Mouse (Mus musculus) C2C12 (cell line): ENCODE measurements around the gene Nfib. TPM values are rescaled to one million over a fixed set of nuclear protein-coding genes. Genes with fewer than 3 reads are reported as not detected.

Experiments used
- H3K27me3 ChIP-seq: one replicate; pipeline ENCODE4 v1.6.1; 2011; ENCODE audit not compliant: control insufficient read depth, insufficient read depth, insufficient read length
- H3K36me3 ChIP-seq: one replicate; pipeline ENCODE4 v1.6.1; 2011; ENCODE audit not compliant: control insufficient read depth, insufficient read depth
- H3K4me3 ChIP-seq: one replicate; pipeline ENCODE4 v1.5.1; 2011; ENCODE audit warnings: mild to moderate bottlenecking, control low read depth; ENCODE audit not compliant: poor library complexity, insufficient read depth, severe bottlenecking
- H3K79me2 ChIP-seq: one replicate; pipeline ENCODE4 v1.6.1; 2011; ENCODE audit not compliant: control insufficient read depth, insufficient read depth
- H3K79me3 ChIP-seq: one replicate; pipeline ENCODE4 v1.6.1; 2011; ENCODE audit warnings: low read depth, control low read depth
- H3ac ChIP-seq: one replicate; pipeline ENCODE3; 2011; ENCODE audit warnings: low read depth; ENCODE audit not compliant: control insufficient read depth, insufficient read length
- CEBPB ChIP-seq: IDR thresholded peaks from one replicate; pipeline ENCODE4 v1.6.1; 2011; ENCODE audit warnings: low read depth, mild to moderate bottlenecking, control low read depth, moderate library complexity
- CTCF ChIP-seq: IDR thresholded peaks from one replicate; pipeline ENCODE4 v1.5.1; 2011; ENCODE audit not compliant: control insufficient read depth, insufficient read depth, insufficient read length
- FOSL1 ChIP-seq: IDR thresholded peaks from one replicate; pipeline ENCODE4 v1.8.0; 2011; ENCODE audit warnings: mild to moderate bottlenecking, low read length; ENCODE audit not compliant: poor library complexity, insufficient read depth, severe bottlenecking
- MAX ChIP-seq: IDR thresholded peaks from one replicate; pipeline ENCODE4 v1.6.1; 2011; ENCODE audit warnings: mild to moderate bottlenecking, control low read depth
- MYOD1 ChIP-seq: IDR thresholded peaks from one replicate; pipeline ENCODE4 v1.6.1; 2011; ENCODE audit warnings: low read depth; ENCODE audit not compliant: control insufficient read depth, insufficient read length
- MYOG ChIP-seq: IDR thresholded peaks from one replicate; pipeline ENCODE4 v1.6.1; 2011; ENCODE audit not compliant: control insufficient read depth, insufficient read length; ENCODE audit errors: extremely low read depth
- USF1 ChIP-seq: IDR thresholded peaks from one replicate; pipeline ENCODE4 v1.6.1; 2011; ENCODE audit warnings: low read depth, mild to moderate bottlenecking, control low read depth, moderate library complexity
- polyA plus RNA-seq: library from polyadenylated mRNA; unstranded; fragments of >200 nt; fragmentation: generic; extraction: Trizol; gene quantifications from one replicate; pipeline ENCODE4 v1.2.1, GENCODE M21; 2012; ENCODE audit warnings: missing spikeins

Gene Nfib
- polyA plus RNA-seq, 1 experiment = 5.1 TPM

GRCm38 (mm10) chr4:82433926-82434705 lies 271.4 kb downstream of the Nfib start:
- Histone ChIP-seq H3K36me3 (no peaks in the 10 kb centered on the region), H3K27me3 (no peaks in the 10 kb centered on the region), H3K4me3 (no peak overlapping the region), H3ac (no peak overlapping the region), H3K79me2 (peaks cover 91% of the 10 kb centered on the region), H3K79me3 (peaks cover 37% of the 10 kb centered on the region)
- no peak for TF ChIP-seq FOSL1
- TF ChIP-seq CEBPB = no peak
- no peak for TF ChIP-seq CTCF
- TF ChIP-seq USF1 = no peak
- TF ChIP-seq MYOD1 = no peak
- TF ChIP-seq MAX = no peak

DNA sequence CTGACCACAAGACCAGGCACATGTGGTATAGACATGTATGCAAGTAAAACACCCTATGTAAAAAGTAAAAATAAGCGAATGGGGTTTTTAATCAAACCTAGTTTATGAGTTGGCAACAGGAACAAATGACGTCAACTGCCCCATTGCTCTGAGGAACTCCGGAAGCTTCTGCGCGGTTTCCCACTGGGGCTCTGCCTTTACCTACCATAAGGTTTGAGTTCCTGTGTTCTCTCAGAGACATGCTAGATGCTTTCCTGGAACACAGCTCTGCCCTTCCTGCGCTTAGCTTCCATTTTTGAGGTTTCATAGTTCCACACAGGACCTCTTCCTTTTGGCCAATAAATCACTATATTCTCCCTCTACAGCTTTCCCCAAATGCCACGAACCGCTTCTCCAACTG lies 273.7 kb downstream of the Nfib start:
- peaks cover 86% of the 10 kb centered on the region for H3K79me2 ChIP-seq
- H3ac ChIP-seq = no peak overlapping the region
- H3K36me3 ChIP-seq = no peaks in the 10 kb centered on the region
- H3K27me3 ChIP-seq = no peaks in the 10 kb centered on the region
- H3K4me3 ChIP-seq = no peak overlapping the region
- peaks cover 32% of the 10 kb centered on the region for H3K79me3 ChIP-seq
- TF ChIP-seq MYOD1 (no peak), CEBPB (no peak), USF1 (no peak), MAX (no peak)

- no peak for TF ChIP-seq FOSL1
- TF ChIP-seq MYOD1 = no peak
- TF ChIP-seq USF1 = no peak
- TF ChIP-seq CEBPB = no peak
- no peak for TF ChIP-seq MYOG
- TF ChIP-seq CTCF = no peak
- TF ChIP-seq MAX = no peak
Observed at GRCm38 (mm10) chr4:82430802-82431201, 274.7 kb downstream of the Nfib start.

DNA sequence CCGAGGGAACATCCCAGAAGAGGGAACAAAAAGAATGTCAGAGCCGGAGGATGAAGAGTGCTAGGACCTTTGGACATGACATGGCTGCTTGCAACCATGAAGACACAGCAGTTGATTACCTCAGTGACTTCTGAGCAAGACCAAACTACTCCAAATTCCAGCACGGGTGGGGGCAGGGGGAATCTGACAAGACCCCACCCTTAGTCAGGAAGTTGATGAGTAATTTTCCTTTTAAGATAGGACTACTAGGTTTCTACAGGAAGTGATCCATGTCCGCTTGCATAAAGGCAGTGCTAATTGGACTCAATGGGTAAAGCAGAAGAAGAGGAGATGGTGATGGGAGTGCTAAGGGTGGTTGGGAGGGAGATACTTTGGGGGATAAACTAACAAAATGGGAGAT lies 279.3 kb downstream of the Nfib start:
- TF ChIP-seq FOSL1 = no peak
- no peak for TF ChIP-seq CEBPB
- TF ChIP-seq MYOG = no peak
- no peak for TF ChIP-seq MYOD1
- TF ChIP-seq USF1 = no peak
- TF ChIP-seq CTCF = no peak
- no peak for TF ChIP-seq MAX
- no peaks in the 10 kb centered on the region for H3K27me3 ChIP-seq
- no peaks in the 10 kb centered on the region for H3K36me3 ChIP-seq
- H3K4me3 ChIP-seq = no peak overlapping the region
- H3K79me3 ChIP-seq = peaks cover 16% of the 10 kb centered on the region
- peaks cover 76% of the 10 kb centered on the region for H3K79me2 ChIP-seq
- no peak overlapping the region for H3ac ChIP-seq

More at GRCm38 (mm10) chr4:82430802-82431201, 274.7 kb downstream of the Nfib start:
- Histone ChIP-seq H3K79me3 (peaks cover 38% of the 10 kb centered on the region), H3K27me3 (no peaks in the 10 kb centered on the region), H3ac (no peak overlapping the region), H3K36me3 (no peaks in the 10 kb centered on the region), H3K4me3 (no peak overlapping the region), H3K79me2 (peaks cover 85% of the 10 kb centered on the region)

- Histone ChIP-seq H3K79me2 (peaks cover 85% of the 10 kb centered on the region), H3K79me3 (peaks cover 17% of the 10 kb centered on the region), H3K4me3 (no peak overlapping the region), H3ac (no peak overlapping the region), H3K36me3 (peaks cover 4% of the 10 kb centered on the region), H3K27me3 (no peaks in the 10 kb centered on the region)
- TF ChIP-seq CTCF (no peak), MYOD1 (no peak), MYOG (no peak), FOSL1 (no peak), MAX (no peak), CEBPB (no peak)
Observed at GRCm38 (mm10) chr4:82418241-82418640, 287.3 kb downstream of the Nfib start.

GRCm38 (mm10) chr4:82415817-82416216 lies 289.7 kb downstream of the Nfib start:
- peaks cover 87% of the 10 kb centered on the region for H3K79me2 ChIP-seq
- H3ac ChIP-seq = no peak overlapping the region
- H3K79me3 ChIP-seq = peaks cover 32% of the 10 kb centered on the region
- H3K36me3 ChIP-seq = peaks cover 4% of the 10 kb centered on the region
- TF ChIP-seq CTCF (no peak), MYOG (no peak), USF1 (no peak), MYOD1 (no peak), FOSL1 (no peak), MAX (no peak), CEBPB (no peak)
- H3K27me3 ChIP-seq = no peaks in the 10 kb centered on the region
- H3K4me3 ChIP-seq = no peak overlapping the region
